Mouse (Mus musculus) liver, embryonic 13.5 days (tissue): ENCODE data around the gene Kcnrg. TPM values are rescaled to one million over a fixed set of nuclear protein-coding genes. Genes with fewer than 3 reads are reported as not detected.
A peak's percentile ranks its signal among the peaks of the same experiment; 100 is the strongest.

Experiments
- microRNA counts: library from miRNA; unstranded; fragments of <30 nt; microRNA quantifications from one replicate; lab custom pipeline; 2016
- microRNA-seq: library from miRNA; unstranded; fragments of <30 nt; microRNA quantifications from one replicate; pipeline ENCODE4, GENCODE M21; 2016
- polyA plus RNA-seq: library from polyadenylated mRNA; unstranded; fragments of >200 nt; fragmentation: Nextera tagmentation; extraction: Ambion mirVana; gene quantifications from 2 replicates; pipeline ENCODE4 v1.2.1, GENCODE M21; 2015

Kcnrg gene
- polyA plus RNA-seq, 1 experiment from 2014 or later, result 0.07 TPM

MicroRNAs encoded within 50 kb of the gene (microRNA counts, 519-probe panel; counts per million panel counts)
- microRNA mmu-miR-15a (lab: Ali Mortazavi, UCI), result 7,759 counts per million, percentile 95 among the panel's probes with 10 or more counts
- 8,648 counts per million, percentile 99 among the panel's probes with 10 or more counts for microRNA mmu-miR-16 (lab: Ali Mortazavi, UCI)

Small RNA genes within 50 kb of the gene (microRNA-seq; reads per million reads assigned to microRNA genes)
- gene Mir15a (11,083 reads per million, percentile 93 among the genes with 10 or more reads in this experiment), gene Mir16-1 (7,715 reads per million, percentile 91 among the genes with 10 or more reads in this experiment)

Other genes starting within 250 kb of the Kcnrg start
- gene Ebpl, start 247.0 kb upstream of the Kcnrg start, polyA plus RNA-seq, result 4.5 TPM in 2 replicates
- gene Kpna3, start 167.6 kb upstream of the Kcnrg start, polyA plus RNA-seq, result 29.9 and 40.5 TPM in 2 replicates
- 13.2 TPM in 2 replicates for gene Spryd7, start 50.6 kb upstream of the Kcnrg start, polyA plus RNA-seq
- gene Trim13, start 9.2 kb upstream of the Kcnrg start, polyA plus RNA-seq, result 6.8 and 7.0 TPM in 2 replicates